Mouse (Mus musculus) midbrain, postnatal 0 days (tissue): ENCODE results near the gene Bola2. TPM values are rescaled to one million over a fixed set of nuclear protein-coding genes. Genes with fewer than 3 reads are reported as not detected.
"Not testable (repeated sequence)": the region's sequence is repeated elsewhere in the genome, so short reads cannot be mapped to it uniquely, and the experiment has no call there.

ENCODE experiments used
- ATAC-seq: fragments of 200-750 bp; cut with Nextera tagmentation; 2 replicates; pipeline ENCODE4 v1.8.0; 2017; ENCODE audit warnings: moderate number of reproducible peaks, mild to moderate bottlenecking, moderate TSS enrichment, moderate library complexity; ENCODE audit not compliant: low FRiP score
- DNase-seq: peaks from one replicate; pipeline ENCODE4 v3.0.0-alpha.2; 2015; ENCODE audit warnings: low spot score
- H3K27ac ChIP-seq: fragments of 300-500 bp; sonication (generic); 2 replicates; pipeline ENCODE4 v1.5.1; 2014; ENCODE audit warnings: low read depth, mild to moderate bottlenecking, low read length, mixed read lengths
- H3K27me3 ChIP-seq: fragments of 300-500 bp; sonication (generic); 2 replicates; pipeline ENCODE4 v1.6.1; 2014; ENCODE audit warnings: low read length, control low read depth, mixed read lengths; ENCODE audit not compliant: insufficient read depth
- H3K36me3 ChIP-seq: fragments of 300-500 bp; sonication (generic); 2 replicates; pipeline ENCODE4 v1.6.1; 2014; ENCODE audit warnings: low read length, control low read depth, mixed read lengths; ENCODE audit not compliant: insufficient read depth
- H3K4me1 ChIP-seq: fragments of 300-500 bp; sonication (generic); 2 replicates; pipeline ENCODE4 v1.6.1; 2014; ENCODE audit warnings: mild to moderate bottlenecking, control low read depth, antibody characterized with exemption, low read length, mixed read lengths; ENCODE audit not compliant: insufficient read depth
- H3K4me2 ChIP-seq: fragments of 300-500 bp; sonication (generic); 2 replicates; pipeline ENCODE4 v1.6.1; 2014; ENCODE audit warnings: low read depth, mild to moderate bottlenecking, low read length, mixed read lengths; ENCODE audit not compliant: poor library complexity, severe bottlenecking
- H3K4me3 ChIP-seq: fragments of 300-500 bp; sonication (generic); 2 replicates; pipeline ENCODE4 v1.5.1; 2014; ENCODE audit warnings: low read depth, mild to moderate bottlenecking, low read length, moderate library complexity
- H3K9ac ChIP-seq: fragments of 300-500 bp; sonication (generic); replicated peaks from 2 replicates; pipeline ENCODE4 v1.6.1; 2014; ENCODE audit warnings: mild to moderate bottlenecking, low read length, moderate library complexity, mixed read lengths; ENCODE audit not compliant: poor library complexity, severe bottlenecking
- H3K9me3 ChIP-seq: fragments of 300-500 bp; sonication (generic); 2 replicates; pipeline ENCODE4 v1.6.1; 2016; ENCODE audit warnings: low read length, control low read depth
- CTCF ChIP-seq: IDR thresholded peaks from 2 replicates; pipeline ENCODE4 v1.5.1; 2016; ENCODE audit warnings: antibody characterized with exemption, mild to moderate bottlenecking
- WGBS: fragments of 180-500 bp; shearing (Covaris S2); extraction: QIAGEN DNeasy Blood & Tissue Kit; methylation state at CpG from one replicate; pipeline ENCODE4 v1.1.7; 2014; 5-methylcytosine and 5-hydroxymethylcytosine counted together
- polyA plus RNA-seq: library from polyadenylated mRNA; unstranded; fragments of >200 nt; fragmentation: Nextera tagmentation; extraction: Ambion mirVana; gene quantifications from 2 replicates; pipeline ENCODE4 v1.2.1, GENCODE M21; 2015
- total RNA-seq: library from RNA; depleted of rRNA; stranded (reverse); fragments of >200 nt; gene quantifications from 2 replicates; pipeline ENCODE4 v1.2.3, GENCODE M21; 2014

The Bola2 gene
- total and polyA plus RNA-seq, 2 experiments from 2014 or later, result 143 to 160 TPM

DNA sequence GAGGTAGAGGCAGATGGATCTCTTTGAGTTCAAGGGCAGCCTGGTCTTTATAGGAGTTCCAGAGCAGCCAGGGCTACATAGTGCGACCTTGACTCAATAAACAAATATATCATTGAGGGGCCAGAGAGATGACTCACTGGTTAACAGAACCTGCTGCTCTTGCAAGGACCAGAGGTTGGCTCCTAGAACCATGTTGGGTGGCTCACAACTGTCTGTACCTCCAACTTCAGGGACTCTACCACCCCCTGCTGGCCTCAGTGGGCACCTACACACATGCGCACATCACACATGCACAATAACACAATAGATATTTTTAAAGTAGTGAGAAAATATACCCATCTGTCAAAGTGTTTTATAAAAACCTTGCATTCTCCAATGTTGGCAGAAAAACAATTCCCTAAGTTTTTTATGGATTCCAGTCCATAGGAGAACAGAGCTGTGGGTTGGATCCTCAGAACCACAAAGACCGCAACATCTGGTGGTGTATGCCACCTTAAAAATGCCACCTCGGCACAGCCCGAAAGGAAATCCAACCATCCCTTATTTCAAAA lies 23.7 kb downstream of the Bola2 start:
- H3K27me3 ChIP-seq, result no peaks in the 10 kb centered on the region
- TF ChIP-seq CTCF, result peak; percentile 24
- DNase-seq (no peak), ATAC-seq (no peak)
- no peaks in the 10 kb centered on the region for H3K9me3 ChIP-seq
- H3K4me1 ChIP-seq, result no peaks in the 10 kb centered on the region
- WGBS, result 95% methylated on average over 5 of the region's 5 CpGs
- no peak overlapping the region for H3K27ac ChIP-seq
- no peak overlapping the region for H3K4me2 ChIP-seq
- no peaks in the 10 kb centered on the region for H3K36me3 ChIP-seq
- H3K9ac ChIP-seq, result no peak overlapping the region
- H3K4me3 ChIP-seq, result no peak overlapping the region

DNA sequence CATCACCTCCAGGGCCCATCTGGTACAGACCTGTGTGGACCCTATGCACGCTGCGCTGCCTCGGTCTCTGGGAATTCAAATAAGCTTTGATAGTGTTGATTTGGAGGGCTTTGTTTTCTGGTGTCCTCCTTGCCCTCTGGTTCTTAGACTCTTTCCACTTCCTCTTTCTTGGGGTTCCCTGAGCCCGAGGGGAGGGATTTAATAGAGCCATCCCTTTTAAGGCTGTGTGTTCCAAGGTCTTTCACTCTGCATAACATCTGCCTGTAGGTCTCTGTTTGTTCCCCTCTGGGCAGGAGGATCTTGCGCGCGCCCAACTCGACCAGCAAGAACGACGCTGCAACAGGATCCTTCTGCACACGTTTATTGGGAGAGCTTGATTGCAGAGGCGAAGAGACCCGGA lies 26.4 kb downstream of the Bola2 start:
- Histone ChIP-seq H3K4me1 (no peaks in the 10 kb centered on the region), H3K9ac (no peak overlapping the region), H3K4me2 (no peak overlapping the region), H3K4me3 (no peak overlapping the region), H3K36me3 (no peaks in the 10 kb centered on the region), H3K9me3 (no peaks in the 10 kb centered on the region), H3K27me3 (no peaks in the 10 kb centered on the region), H3K27ac (no peak overlapping the region)
- WGBS, result 93% methylated on average over 13 of the region's 13 CpGs
- ATAC-seq, result no peak
- TF ChIP-seq CTCF, result no peak
- no peak for DNase-seq

DNA sequence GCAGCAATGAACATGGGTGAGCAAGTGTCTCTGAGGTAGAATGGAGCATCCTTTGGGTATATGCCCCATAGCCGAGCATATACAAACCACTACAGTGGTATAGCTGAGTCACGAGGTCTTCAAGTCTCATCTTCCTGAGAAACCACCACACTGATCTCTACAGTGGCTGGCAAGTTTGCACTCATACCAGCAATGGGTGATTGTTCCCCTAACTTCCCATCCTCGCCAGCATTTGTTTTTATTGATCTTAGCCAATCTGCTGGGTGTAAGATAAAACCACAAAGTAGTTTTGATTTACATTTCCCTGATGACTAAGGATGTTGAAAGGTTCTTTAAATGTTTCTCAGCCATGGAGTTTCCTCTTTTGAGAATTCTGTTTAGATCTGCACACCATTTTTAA lies 29.9 kb downstream of the Bola2 start:
- WGBS, result 81% methylated on average over 3 of the region's 3 CpGs
- Histone ChIP-seq H3K4me2 (no peak overlapping the region), H3K27ac (no peak overlapping the region), H3K4me1 (no peaks in the 10 kb centered on the region), H3K9me3 (no peaks in the 10 kb centered on the region), H3K36me3 (no peaks in the 10 kb centered on the region), H3K4me3 (no peak overlapping the region), H3K9ac (no peak overlapping the region), H3K27me3 (no peaks in the 10 kb centered on the region)
- DNase-seq, result no peak
- ATAC-seq, result no peak
- no peak for TF ChIP-seq CTCF

DNA sequence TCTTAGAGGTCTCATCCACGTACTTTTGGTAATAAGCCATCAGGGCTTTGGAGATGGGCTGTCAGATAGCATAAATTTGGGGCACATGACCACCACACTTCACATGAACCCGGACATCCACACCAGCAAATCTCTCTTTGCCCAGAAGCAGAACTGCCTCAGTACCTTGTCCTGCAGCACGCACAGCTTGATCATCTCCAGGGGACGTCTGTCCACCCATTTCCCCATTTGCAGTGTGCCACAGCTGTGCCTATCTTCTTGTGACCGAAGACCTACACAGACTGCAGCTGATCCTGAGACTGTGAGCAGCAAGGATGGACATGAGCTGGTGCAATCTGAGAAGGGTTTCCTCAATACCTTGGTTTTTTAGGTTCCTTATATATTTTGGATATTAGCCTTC lies 30.5 kb downstream of the Bola2 start:
- no peaks in the 10 kb centered on the region for H3K27me3 ChIP-seq
- DNase-seq (no peak), ATAC-seq (no peak)
- H3K36me3 ChIP-seq, result no peaks in the 10 kb centered on the region
- WGBS, result 85% methylated on average over 5 of the region's 5 CpGs
- no peak overlapping the region for H3K4me3 ChIP-seq
- H3K4me1 ChIP-seq, result no peaks in the 10 kb centered on the region
- H3K4me2 ChIP-seq, result no peak overlapping the region
- H3K9ac ChIP-seq, result no peak overlapping the region
- H3K9me3 ChIP-seq, result no peaks in the 10 kb centered on the region
- H3K27ac ChIP-seq, result no peak overlapping the region
- TF ChIP-seq CTCF, result no peak

DNA sequence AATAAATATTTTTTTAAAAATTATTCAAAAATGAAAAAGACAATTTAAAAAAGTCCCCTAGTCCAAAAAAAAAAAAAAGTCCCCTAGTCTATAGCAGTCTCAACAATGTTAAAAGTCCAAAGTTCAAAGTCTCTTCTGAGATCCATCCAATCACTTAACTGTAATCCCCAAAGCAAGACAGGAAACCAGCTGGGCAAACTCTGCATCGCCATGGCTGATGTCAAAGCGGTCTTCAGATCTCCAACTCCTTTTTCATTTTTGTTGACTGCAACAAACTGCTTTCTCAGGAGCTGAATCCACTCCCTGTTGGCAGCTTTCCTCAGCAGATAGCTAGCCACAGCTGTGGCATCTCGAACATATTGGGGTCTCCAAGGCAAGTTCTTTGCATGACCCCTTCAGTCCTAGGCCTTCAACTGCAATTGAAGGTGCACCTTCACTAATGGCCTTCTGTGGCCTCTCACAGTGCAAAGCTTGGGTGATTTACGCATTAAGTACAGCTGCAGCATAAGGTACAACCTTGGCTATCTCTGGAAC lies 35.1 kb downstream of the Bola2 start:
- H3K9me3 ChIP-seq, H3K4me2 ChIP-seq, H3K9ac ChIP-seq, H3K4me1 ChIP-seq, H3K36me3 ChIP-seq, H3K27ac ChIP-seq, H3K4me3 ChIP-seq, ATAC-seq, DNase-seq, H3K27me3 ChIP-seq: not testable (repeated sequence)
- WGBS, result 82% methylated on average over 4 of the region's 4 CpGs

DNA sequence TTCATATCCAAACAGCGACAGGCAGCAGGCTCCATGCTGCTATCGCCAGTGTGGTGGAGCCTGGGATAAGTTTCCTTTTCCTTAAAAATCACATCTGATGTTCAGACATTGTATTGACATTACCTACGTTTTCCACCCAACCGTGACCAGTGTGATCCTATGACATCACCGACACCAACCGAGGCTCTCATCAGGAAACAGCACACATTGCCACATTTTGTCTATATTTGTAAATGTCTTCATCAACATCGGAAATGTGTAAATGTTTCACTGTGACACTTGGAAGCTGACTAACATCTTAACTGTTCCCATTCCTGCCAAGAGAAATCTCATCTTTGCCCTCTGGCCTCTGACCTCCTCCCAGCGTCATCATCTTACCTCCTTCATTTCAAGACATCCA lies 40.9 kb downstream of the Bola2 start:
- TF ChIP-seq CTCF, result no peak
- no peaks in the 10 kb centered on the region for H3K36me3 ChIP-seq
- H3K27ac ChIP-seq, result no peak overlapping the region
- no peak overlapping the region for H3K9ac ChIP-seq
- no peak overlapping the region for H3K4me2 ChIP-seq
- H3K4me3 ChIP-seq, result no peak overlapping the region
- WGBS, result 85% methylated on average over 8 of the region's 8 CpGs
- no peaks in the 10 kb centered on the region for H3K4me1 ChIP-seq
- no peak for DNase-seq
- ATAC-seq, result no peak
- H3K27me3 ChIP-seq, result no peaks in the 10 kb centered on the region
- H3K9me3 ChIP-seq, result no peaks in the 10 kb centered on the region
